Mouse (Mus musculus) left cerebral cortex, adult 9 months (tissue): Measurements from ENCODE around the gene Gpm6a.
"Not testable (repeated sequence)": the region's sequence is repeated elsewhere in the genome, so short reads cannot be mapped to it uniquely, and the experiment has no call there.

Experiments
- DNase-seq, 2 experiments: peaks; one replicate each; pipeline ENCODE4 v3.0.0; 2022; ENCODE audit warnings: low spot score in 2 of 2

Gpm6a gene

GRCm38 (mm10) chr8:55012228-55012627 lies 57.6 kb downstream of the Gpm6a start:
- no peak for DNase-seq

GRCm38 (mm10) chr8:55017071-55017470 lies 62.4 kb downstream of the Gpm6a start:
- no peak for DNase-seq

- no peak for DNase-seq
Observed at GRCm38 (mm10) chr8:55025851-55026660, 71.4 kb downstream of the Gpm6a start.

GRCm38 (mm10) chr8:55026661-55027000 lies 72.0 kb downstream of the Gpm6a start:
- no peak for DNase-seq

- no peak for DNase-seq
Observed at GRCm38 (mm10) chr8:55028371-55028770, 73.7 kb downstream of the Gpm6a start.

- DNase-seq, result no peak
Observed at GRCm38 (mm10) chr8:55031099-55031498, 76.5 kb downstream of the Gpm6a start.

- DNase-seq, result peak; percentile 92 to 95
Observed at GRCm38 (mm10) chr8:55034309-55034708, 79.7 kb downstream of the Gpm6a start.

GRCm38 (mm10) chr8:55035416-55035815 lies 80.8 kb downstream of the Gpm6a start:
- DNase-seq, result no peak

- DNase-seq, result peak in 1 of 2 experiments; percentile 33
Observed at GRCm38 (mm10) chr8:55042955-55043354, 88.3 kb downstream of the Gpm6a start.

GRCm38 (mm10) chr8:55048396-55048795 lies 93.8 kb downstream of the Gpm6a start:
- DNase-seq, result peak in 1 of 2 experiments; percentile 61

GRCm38 (mm10) chr8:55049979-55050378 lies 95.3 kb downstream of the Gpm6a start:
- DNase-seq, result no peak

GRCm38 (mm10) chr8:55068811-55069210 lies 114.2 kb downstream of the Gpm6a start:
- DNase-seq, result not testable (repeated sequence)

- DNase-seq, result no peak
Observed at GRCm38 (mm10) chr8:55073481-55073880, 118.8 kb downstream of the Gpm6a start.

- no peak for DNase-seq
Observed at GRCm38 (mm10) chr8:55102195-55102594, 147.6 kb downstream of the Gpm6a start.

GRCm38 (mm10) chr8:55103065-55103464 lies 148.4 kb downstream of the Gpm6a start:
- no peak for DNase-seq

- no peak for DNase-seq
Observed at GRCm38 (mm10) chr8:55103891-55104481, 149.3 kb downstream of the Gpm6a start.
